Mouse (Mus musculus) adrenal gland (tissue): ENCODE results near the gene Dock4.

Experiments
- intact Hi-C: fragments of 180-260 bp; cut with DNase I; formaldehyde crosslinking; loops from one replicate; pipeline ENCODE4 v1.15.1; 2025

The Dock4 gene

DNA sequence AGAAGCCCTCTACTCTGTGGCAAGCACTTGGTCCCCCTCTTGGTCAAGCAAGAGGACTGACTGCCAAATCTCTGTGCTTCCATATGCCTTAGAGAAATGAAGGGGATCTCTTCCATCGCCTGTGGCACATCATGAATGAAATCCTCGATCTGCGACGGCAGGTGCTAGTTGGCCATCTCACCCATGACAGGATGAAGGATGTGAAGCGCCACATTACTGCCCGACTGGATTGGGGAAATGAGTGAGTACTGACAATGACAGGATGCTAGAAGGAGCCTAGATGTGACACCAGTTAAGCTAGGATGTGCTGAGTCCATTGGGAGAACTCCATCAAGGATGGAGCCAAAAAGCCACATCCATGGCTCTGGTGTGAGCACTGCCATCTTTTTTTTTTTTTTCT is 190.2 kb downstream of the Dock4 start:
- intact Hi-C loops = no loop called here

DNA sequence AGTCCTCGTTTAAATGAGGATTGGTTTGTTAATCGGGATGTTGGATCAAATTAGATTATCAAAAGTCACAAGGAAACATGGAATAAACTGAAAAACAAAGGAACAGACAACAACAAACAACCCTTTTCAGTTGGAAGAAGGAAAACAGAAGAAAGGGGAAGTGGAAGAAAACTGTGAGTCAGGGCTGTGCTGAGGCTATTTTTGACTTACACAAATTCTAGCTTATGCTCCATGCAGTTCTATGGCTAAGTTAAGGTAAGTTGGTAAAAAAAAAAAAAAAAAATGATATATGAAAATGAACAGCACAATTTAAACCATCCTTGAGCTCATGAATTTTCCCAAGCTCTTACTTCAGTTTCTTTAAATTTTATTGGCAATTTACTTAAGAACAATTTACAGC is 191.7 kb downstream of the Dock4 start:
- intact Hi-C loops = no loop called here

DNA sequence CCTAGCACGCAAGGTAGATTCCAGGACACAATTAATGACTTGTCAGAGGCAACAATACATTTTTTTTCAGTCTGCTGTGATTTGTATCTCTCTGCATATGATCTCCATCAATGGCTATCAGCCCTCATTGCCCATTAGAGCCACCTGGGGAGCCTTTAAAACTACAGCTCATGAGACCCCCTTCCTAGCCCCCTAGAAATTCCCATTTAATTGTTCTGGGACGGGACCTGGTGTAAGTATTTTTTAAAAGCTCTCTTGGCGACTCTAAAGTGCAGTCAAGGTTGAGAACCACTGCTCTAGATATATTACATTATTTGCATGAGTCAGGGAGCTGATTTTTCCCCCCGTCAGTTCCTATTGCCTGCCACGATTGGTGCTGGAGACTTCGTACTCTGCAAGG is 200.1 kb downstream of the Dock4 start:
- intact Hi-C loops = no loop called here

DNA sequence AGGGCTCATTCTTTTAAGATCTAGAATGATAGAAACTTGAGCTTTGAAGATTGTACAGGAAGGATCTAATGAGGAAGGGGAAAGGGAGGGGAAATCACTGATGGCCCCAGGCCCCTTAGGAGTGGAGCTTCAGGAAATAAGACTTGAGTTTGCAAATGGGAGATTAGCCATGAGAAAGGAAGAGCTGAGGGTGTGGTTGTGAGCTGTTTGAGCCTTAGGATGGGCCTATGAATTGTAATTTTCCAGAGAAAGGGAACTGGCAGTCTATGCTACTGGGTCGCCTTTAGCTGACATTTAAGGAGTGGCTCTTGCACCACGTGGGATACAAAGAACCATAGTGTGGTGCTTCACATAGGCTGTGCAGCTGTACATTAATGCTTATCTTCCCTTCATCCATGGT is 208.6 kb downstream of the Dock4 start:
- intact Hi-C loops = no loop called here

DNA sequence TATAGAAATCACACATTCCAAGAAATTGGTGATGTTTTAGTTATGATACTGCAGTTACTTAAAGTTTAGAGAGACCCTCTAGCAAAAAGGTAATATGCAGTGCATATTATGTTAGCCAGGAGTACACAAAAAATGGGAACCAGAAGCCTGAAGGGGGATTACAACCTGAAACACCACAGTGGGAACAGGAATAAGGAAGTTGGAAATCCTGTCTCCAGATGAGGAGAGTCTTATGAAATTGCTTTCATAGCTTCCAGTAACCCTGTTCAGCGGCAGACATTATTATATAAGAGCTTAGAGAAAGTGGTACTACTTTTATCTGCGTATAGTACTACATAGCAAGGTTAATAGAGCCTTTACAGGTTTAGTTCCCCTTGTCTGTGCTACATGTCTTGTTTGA is 210.1 kb downstream of the Dock4 start:
- intact Hi-C loops = no loop called here

DNA sequence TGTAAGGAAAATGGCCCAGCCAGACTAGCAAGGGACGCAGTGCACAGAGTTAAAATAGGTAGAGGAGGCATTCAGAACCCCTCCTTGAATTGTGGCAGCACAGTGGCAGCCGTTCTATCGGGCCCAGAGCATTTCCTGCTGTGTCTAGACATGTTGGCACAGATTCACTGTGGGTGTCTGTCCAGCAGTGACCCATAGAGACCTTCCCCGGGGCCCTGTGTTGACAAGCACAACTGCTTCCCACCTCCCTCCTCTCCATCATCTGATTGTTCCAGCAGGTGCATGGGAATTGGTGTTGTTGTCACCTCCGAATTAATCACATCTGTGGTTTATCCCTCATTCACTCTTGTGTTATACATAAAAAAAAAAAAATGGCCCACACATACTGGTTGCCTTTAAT is 210.7 kb downstream of the Dock4 start:
- intact Hi-C loops = no loop called here

DNA sequence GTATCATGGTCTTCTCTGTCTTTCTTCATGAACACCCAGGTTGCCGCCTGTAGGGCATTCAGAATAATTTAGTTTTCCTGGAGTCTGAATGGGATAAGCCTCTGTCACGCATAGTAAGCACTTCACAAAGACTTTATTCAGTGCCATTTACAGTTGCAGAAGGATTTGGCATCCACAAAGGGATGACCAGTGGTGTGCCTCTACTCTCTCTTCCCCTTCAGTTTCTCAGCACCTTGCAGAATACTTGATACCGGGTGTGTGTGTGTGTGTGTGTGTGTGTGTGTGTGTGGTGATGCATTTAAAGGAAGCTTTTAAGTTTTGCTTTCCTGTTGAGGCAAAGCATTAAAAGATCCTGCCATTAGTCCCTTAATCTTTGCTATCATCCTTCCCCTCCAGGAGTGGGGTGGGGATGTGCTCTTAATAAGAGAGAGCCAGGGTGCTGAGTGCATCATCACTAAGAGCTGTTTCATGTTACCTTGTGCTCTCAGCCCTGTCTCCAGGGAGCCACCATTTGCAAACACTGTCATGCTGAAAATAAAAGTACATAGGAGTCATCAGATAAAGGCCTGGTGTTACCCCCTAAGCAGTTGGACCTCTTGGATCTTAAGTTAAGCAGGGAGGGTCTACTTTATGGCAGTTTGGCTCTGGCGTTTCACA is 211.6 kb downstream of the Dock4 start:
- intact Hi-C loops = no loop called here

DNA sequence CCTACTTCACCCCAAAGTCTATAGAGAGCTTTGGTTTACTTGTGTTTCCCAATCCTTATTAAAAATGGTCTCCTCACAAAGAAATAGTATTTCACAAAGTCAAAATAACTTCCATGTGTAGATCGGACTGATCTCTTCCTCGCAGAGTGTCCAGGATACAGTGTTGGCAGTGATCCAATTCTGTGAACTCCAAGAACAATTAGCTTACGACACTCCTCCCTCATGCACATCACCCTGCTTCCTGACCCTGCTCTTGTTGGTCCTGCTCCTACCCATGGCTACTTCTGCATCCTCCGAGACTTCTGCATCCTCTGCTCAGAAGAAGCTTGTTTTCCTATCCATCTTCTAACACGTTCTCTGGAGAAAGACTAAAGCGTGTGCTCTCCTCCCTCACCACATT is 213.9 kb downstream of the Dock4 start:
- intact Hi-C loops = no loop called here

DNA sequence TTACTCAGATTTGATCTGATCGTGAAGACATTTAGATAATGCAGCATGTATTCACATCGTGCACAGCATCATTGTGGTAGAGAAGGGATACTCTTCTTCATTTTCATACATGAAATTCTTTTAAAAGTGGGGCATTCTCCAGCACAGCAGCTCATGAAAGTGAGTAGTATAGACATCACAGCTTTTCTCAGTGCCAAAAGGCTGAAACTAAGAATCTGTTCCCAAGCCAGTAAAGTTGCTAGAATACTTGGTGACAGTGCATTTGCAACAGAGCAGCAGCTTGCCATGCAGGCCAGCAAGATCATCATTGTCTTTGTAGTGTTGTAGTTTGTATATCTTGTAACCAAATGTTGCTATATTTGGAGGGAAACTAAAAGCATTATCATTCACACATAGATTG is 223.7 kb downstream of the Dock4 start:
- intact Hi-C loops = no loop called here

DNA sequence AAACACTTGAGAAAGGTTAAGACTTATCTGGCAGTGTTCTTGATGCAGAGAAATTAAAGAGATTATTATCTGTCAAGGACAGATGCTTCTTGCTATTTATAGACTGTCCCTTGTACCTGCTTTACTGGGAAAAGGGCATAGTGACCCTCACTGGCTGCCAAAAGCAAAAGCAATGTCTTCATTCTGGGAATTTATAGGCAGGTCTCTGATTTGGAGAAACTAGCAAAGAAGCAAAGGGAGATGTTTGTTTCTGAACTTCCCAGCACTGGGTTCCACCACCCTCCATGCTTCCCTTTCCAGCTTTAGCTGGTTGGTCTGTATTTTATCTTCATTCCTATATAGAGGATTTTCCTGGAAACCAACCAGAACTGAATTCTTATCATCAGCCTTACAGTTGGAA is 225.0 kb downstream of the Dock4 start:
- intact Hi-C loops = loop anchor here (5.0 kb wide), 1 partner anchor 223 kb away; the partner anchor contains the start of genes Dock4 and Zfp277

DNA sequence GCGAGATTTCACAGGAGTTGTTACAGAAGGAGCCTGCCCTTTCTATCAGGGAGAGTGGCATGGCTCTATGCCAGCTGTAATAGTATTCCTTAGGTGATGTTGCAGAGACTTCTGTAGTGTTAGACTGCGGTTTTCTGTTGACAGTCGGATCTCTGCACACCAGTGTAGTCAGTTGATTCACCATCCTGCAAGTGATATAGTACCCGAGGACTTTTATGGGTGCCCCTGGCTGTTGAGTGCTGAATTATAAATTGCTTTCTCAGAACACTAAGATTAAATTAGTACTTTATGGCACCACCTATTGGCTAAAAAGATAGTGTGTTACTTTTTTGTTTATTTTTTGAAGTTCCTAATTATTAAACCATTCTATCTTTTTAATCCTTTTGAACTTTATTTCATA is 234.0 kb downstream of the Dock4 start:
- intact Hi-C loops = loop anchor here (2.0 to 10.0 kb wide), 2 partner anchors 423 to 505 kb away; no protein-coding TSS in a partner anchor

DNA sequence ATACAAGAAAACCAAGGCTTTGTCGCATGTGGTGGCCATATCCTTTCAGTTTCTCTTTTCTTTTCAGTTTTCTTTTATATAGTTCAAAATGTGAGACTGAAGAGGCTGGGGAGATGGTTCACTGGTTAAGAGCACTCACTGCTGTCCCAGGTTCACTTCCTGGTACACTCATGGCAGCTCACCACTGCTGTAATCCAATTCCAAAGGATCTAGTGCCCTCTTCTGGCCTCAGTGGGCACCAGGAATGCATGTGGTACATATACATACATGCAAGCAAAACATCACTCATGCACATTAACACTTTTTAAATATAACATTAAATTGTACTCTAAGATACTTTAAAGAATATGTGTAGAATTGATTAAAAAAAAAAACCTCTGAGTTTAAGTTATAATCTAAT is 234.8 kb downstream of the Dock4 start:
- intact Hi-C loops = loop anchor here (2.0 to 10.0 kb wide), 2 partner anchors 424 to 506 kb away; no protein-coding TSS in a partner anchor

DNA sequence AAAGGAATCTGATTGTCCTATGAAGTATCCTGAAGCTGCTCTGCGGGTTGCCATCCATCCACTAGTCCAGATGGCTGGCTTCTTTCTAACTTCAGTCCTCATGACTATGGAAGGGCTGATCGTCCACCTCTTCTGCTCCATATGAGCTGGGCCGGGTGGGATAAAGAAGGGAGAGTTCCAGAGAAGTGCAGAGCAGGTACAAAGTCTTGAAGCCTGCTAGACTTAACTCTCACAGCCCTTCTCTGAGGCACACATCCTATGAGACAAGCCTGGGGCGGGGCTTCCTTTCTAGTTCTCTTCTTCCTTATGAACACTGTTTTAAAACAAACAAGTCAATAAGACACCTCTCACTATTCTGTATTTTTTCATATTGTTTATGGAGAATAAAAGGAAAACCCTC is 245.7 kb downstream of the Dock4 start:
- intact Hi-C loops = no loop called here

DNA sequence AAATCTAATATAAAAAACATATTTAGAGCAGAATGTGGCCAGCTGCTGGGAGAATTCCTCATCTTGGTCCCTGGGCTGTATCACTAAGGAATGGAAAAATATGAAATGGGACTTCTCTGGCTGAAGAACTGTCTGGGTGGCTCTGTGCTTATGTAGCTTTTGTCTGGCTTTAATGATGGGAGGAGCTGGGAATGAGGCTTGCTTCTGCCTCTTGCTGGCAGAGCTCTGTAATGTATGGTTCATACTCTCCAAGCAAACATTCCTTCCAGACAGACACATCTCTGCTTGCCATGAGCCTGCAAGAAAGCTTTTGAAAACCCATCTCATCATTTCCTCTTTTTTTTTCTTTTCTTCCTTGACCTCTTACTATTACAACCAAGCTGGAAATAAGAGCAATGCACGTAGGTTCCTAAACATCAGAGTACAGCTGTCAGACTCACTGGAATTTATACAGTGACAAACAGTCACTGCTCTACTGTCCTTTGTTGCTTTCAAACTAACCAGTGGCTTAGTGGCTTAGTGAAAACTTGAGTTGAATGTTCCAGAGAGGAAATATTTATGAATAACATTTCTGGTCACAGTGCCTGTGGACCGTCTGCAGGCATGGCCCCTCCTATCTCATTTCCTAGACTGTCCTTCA is 248.4 kb downstream of the Dock4 start:
- intact Hi-C loops = no loop called here

DNA sequence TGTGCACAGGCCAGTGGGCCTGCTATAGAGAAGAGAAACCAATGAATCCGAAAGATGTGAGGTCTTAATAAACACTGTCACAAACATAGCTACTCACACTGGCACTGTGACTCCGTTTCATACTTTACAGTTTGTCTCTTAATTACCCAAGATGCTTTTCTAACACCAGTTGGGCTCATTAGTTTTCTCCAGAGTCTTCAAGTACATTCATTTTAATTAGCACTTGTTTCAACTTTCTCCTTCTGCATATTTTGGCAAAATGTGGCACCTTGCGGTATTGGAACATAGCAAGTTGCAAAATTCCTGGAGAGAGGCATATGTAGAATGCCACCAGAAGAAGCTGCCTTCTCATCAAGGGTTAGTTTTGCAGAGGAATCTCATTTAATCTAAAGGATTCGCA is 252.6 kb downstream of the Dock4 start:
- intact Hi-C loops = no loop called here

DNA sequence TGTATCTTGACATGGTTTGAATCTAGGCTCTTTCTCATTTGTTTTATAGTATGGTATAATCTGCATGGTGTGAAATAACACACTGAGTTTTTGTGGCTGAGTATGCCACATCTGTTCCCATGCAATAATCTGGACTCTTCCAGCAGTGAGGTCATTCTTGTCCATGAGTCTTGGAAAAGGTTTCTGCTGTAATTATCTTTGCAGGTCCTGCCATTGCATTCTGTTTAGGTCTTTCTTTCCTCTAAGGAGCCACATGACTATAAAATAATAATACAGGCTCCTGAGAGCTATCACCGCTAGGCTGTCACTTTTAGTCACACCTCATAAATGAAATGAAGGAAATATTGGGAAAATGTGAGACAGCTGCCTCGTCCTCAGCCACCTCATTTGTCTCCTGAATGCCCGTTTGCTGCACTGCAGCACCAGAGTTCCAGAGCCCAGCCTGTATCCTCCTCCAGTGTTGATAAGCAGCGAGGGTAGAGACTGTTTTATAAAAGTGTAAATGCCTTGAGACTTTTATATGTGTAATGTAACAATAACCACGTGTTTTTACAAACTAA is 256.6 kb downstream of the Dock4 start:
- intact Hi-C loops = no loop called here

DNA sequence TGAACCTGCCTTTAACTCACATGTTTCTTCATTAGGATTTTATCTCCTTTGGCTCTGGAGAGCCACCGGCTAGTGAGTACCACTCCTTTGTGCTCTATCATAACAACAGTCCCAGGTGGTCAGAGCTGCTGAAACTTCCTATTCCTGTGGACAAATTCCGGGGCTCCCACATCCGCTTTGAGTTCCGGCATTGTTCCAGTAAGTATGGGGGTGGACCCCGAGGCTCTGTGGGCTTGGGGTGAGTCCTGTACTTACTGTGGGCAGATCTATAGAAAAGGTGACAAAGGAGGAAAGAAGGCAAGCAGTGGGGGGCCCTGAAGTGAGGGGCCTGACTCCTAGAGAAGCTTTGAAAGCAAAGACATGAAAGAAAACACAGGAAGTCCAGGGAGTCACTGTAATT is 258.5 kb downstream of the Dock4 start:
- intact Hi-C loops = no loop called here

DNA sequence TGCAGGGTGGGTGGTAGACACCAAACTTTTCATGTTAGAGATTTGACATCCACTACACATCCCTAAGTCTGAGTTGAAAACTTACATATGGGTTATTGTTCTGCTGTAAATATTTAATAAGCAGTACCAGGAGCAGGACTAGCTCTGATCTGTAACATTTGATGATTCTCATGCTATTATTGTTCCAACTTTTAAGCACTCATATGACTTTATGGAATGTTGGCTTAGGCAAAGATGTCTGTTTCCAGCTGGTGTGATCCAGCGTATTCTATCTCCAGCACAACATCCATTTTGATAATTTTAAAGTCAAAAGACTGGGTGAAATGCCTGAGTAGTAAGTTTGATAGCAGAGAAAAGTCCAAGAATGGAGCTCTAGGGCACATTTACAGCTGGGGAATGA is 261.4 kb downstream of the Dock4 start:
- intact Hi-C loops = no loop called here

DNA sequence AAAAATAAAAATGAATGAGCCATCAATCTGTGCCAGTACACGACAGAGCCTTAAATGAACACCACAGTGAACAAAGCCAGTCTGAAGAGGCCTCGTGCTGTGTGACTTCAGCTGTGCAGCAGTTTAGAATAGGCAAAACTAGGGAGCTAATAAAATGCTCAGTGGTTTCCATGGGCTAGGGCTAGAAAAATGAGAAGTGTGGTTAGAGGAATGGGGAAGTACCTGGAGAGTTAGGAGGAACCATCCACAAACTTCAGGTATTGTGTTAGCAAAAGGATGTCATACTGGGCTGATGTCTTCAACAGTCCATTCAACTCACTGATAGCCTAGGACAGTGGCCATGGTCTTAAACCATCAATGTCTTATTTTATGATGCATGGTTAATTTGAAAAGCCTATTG is 263.3 kb downstream of the Dock4 start:
- intact Hi-C loops = no loop called here

DNA sequence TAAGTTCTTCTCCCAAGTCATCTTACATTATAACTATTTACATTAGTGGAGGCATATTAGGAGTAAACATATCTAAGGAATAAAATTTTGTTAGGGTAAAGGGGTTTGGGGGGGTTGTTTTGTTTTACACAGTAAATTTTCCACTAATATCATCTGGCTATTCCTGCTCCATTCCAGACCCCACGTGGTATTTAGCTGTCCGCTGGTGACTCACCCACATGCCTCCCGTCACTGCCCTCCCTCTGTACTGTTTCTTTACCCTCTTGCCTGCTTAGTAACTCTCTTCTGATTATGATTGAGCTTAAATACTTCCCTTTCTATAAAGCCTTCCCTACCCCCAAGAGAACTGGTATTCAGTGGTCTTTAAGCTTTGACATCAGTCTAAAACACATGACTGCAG is 266.5 kb downstream of the Dock4 start:
- intact Hi-C loops = no loop called here

DNA sequence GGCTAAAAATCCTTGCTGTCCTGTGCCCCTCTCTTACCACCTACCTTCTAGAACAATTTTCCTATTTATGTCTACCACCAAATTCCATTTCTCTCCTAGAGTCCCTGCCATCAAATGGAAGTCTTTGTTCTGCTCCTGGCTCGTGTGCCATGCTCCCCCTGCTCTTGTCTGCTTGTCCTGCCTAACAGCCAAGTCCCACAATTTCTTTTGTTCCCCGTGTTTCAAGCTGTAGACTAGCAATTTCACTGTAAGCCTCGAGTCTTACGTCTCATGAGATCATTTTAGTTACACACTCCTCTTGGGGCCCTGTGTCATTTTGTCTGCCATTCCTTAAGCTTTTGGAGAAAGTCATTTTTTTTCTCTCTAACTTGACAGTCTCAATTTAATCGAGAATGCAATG is 268.5 kb downstream of the Dock4 start:
- intact Hi-C loops = no loop called here

DNA sequence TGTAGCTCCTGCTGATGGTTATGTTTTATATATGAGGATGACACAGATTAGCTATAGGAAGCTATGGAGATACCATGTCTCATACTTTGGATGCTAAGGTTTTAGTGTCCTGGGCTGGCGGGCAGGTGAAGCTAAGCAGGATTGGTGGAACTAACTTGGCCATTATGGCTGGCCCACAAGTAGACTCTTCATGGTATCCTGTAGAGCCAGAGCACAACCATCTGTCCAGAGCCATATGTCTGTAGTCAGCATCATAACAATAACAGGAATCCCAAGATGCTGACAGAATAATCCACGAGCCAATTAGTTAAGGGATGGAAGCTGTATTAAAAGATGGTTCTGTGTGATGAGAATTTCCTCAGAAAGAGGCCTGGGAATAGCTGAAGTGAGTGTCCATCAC is 269.4 kb downstream of the Dock4 start:
- intact Hi-C loops = no loop called here

DNA sequence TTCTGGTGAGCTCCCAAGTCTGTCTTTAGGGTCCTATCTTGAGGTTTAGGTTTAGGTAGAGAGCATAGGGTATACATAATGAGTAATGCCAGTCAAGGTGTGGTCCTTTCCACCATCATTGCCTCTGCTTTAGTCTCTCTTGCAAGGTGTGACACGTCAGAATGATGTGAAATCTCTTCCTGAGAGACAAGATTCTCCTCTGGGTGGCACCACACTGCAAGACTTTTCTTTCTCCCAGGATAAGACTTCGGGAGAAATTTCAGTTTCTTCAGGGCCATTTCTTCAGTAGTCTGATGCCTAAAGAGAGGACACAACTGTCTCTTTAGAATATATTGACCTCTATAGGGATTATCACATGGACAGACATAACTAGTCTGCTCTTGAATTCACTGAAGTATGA is 282.6 kb downstream of the Dock4 start:
- intact Hi-C loops = no loop called here
